Mouse (Mus musculus) small intestine, adult 2 months (tissue): ENCODE data around the gene Atf3. TPM values are rescaled to one million over a fixed set of nuclear protein-coding genes. Genes with fewer than 3 reads are reported as not detected.

ENCODE experiments used
- H3K27ac ChIP-seq: fragments of 200-500 bp; 2 replicates; pipeline ENCODE4 v1.5.1; 2012; ENCODE audit warnings: low read depth, low read length, control low read depth, inconsistent platforms; ENCODE audit not compliant: insufficient read depth
- H3K27me3 ChIP-seq: fragments of 200-500 bp; 2 replicates; pipeline ENCODE4 v1.6.1; 2012; ENCODE audit warnings: mild to moderate bottlenecking, moderate library complexity, low read length, inconsistent platforms; ENCODE audit not compliant: control insufficient read depth, insufficient read depth
- H3K36me3 ChIP-seq: fragments of 200-500 bp; 2 replicates; pipeline ENCODE4 v1.6.1; 2012; ENCODE audit warnings: mild to moderate bottlenecking, low read length, control low read depth, inconsistent platforms; ENCODE audit not compliant: control insufficient read depth, insufficient read depth
- H3K4me1 ChIP-seq: fragments of 200-500 bp; 2 replicates; pipeline ENCODE4 v1.6.1; 2012; ENCODE audit warnings: low read length, inconsistent platforms, mixed read lengths; ENCODE audit not compliant: control insufficient read depth, insufficient read depth, insufficient read length
- H3K4me3 ChIP-seq: fragments of 200-500 bp; 2 replicates; pipeline ENCODE4 v1.5.1; 2012; ENCODE audit warnings: low read depth, mild to moderate bottlenecking, control low read depth, inconsistent platforms, low read length, moderate library complexity
- CTCF ChIP-seq: fragments of 200-500 bp; IDR thresholded peaks from 2 replicates; pipeline ENCODE4 v1.5.1; 2012; ENCODE audit warnings: low read depth, mild to moderate bottlenecking, control low read depth, inconsistent platforms, low read length, moderate library complexity, mixed read lengths; ENCODE audit not compliant: insufficient replicate concordance, insufficient read length; ENCODE audit errors: extremely low read depth
- POLR2A ChIP-seq: fragments of 200-500 bp; IDR thresholded peaks from 2 replicates; pipeline ENCODE4 v1.6.1; 2012; ENCODE audit warnings: low read depth, mild to moderate bottlenecking, control low read depth, inconsistent platforms, low read length, moderate library complexity
- whole genome bisulfite sequencing: fragments of 180-500 bp; shearing (Covaris S2); methylation state at CpG from one replicate; pipeline ENCODE4 v1.1.7; 2018; 5-methylcytosine and 5-hydroxymethylcytosine counted together
- polyA plus RNA-seq: library from polyadenylated mRNA; depleted of rRNA; stranded (reverse); fragments of >200 nt; gene quantifications from 2 replicates; pipeline ENCODE4 v1.2.3, GENCODE M21; 2012

The Atf3 gene
- polyA plus RNA-seq, 1 experiment, result 41.0 TPM

DNA sequence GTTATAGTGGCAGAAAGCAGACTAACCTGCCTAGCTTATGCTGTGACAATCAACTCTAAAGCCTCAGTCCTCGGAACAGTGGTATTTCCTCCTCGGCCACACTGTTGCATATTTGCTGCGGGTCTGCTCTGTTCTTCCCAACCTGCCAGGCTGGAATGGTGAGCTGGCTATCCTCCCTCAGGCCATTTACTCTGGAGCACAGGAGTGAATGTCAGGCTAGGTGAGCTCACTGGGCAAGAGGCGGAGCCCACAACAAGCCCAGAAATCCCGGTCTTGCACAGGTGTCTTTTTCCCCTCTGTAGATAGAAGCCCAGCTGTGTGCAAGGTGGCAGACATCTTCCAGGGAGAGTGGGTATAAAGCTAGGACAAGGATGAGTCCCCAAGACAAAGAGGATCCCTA lies 13.0 kb downstream of the Atf3 start:
- Histone ChIP-seq H3K27me3 (no peaks in the 10 kb centered on the region; the same call in 1 of the 2 replicates), H3K27ac (no peak overlapping the region), H3K4me1 (0 out of 2 replicates have a peak, but pooled peaks cover 2% of the 10 kb centered on the region), H3K36me3 (no peaks in the 10 kb centered on the region), H3K4me3 (no peak overlapping the region)
- no peak for TF ChIP-seq POLR2A
- no peak for TF ChIP-seq CTCF
- WGBS, result 55% methylated on average over 5 of the region's 5 CpGs

DNA sequence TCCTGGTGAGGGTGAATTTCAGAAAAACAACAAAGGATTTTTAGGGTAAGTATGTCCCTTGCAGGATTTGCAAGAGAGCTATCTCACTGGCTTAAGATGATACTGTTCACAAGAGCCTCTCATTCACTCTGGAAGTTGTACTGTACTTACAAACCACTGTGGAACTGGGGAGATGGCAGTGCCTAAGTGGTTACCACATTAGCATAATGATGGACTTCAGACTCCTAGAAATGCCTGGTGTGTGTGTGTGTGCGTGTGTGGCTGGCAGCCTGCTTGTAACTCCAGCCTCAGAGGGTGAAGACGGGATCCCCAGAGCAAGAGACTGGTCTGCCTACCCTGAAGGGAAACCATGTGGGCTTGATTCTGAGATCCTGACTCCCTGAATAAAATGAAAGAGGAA lies 14.3 kb downstream of the Atf3 start:
- Histone ChIP-seq H3K4me1 (0 out of 2 replicates have a peak, but pooled peaks cover 2% of the 10 kb centered on the region), H3K27ac (no peak overlapping the region), H3K36me3 (no peaks in the 10 kb centered on the region), H3K4me3 (no peak overlapping the region), H3K27me3 (no peaks in the 10 kb centered on the region; the same call in 1 of the 2 replicates)
- no peak for TF ChIP-seq CTCF
- no peak for TF ChIP-seq POLR2A
- WGBS, result 36% methylated on average over 2 of the region's 2 CpGs

DNA sequence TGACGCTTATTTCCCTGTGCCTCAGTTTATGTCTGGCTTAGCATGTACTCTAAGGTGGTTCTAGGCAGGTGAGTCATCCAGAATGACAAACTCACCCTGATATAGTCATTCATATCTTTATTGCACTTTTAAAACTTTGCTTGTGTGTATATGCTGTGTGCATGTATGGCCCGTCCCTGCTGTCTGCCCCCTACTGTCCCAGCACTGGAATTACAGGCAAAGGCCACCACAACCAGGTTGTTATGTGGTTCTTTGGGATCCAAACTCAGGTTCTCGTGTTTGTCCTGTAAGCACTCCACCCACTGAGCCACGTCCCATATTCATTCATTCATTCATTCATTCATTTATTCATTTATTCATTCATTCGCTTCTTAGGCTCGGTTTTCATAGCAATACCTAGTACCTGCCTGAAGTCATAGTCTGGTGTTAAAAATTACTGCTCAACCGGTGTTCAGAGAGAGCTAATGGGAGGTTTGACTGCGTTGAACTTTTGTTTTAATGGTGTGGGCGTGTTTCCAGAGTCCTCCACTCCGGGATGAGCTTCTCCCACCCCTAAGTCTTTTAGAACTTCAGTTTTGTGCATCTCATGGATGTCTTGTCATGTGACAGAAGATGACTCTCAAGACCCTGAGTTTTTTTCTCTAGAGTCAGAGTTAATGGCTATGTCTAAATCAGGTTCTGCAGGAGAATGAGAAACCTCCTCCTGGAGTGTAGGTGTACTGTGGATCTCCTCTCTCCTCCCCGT lies 15.5 kb downstream of the Atf3 start:
- WGBS, result 88% methylated on average over 11 of the region's 11 CpGs
- Histone ChIP-seq H3K4me1 (0 out of 2 replicates have a peak, but pooled peaks cover 2% of the 10 kb centered on the region), H3K4me3 (no peak overlapping the region), H3K27ac (no peak overlapping the region), H3K27me3 (no peaks in the 10 kb centered on the region; the same call in 1 of the 2 replicates), H3K36me3 (no peaks in the 10 kb centered on the region)
- TF ChIP-seq POLR2A (no peak), CTCF (peak; percentile 35; the same call in 1 of the 2 replicates)

DNA sequence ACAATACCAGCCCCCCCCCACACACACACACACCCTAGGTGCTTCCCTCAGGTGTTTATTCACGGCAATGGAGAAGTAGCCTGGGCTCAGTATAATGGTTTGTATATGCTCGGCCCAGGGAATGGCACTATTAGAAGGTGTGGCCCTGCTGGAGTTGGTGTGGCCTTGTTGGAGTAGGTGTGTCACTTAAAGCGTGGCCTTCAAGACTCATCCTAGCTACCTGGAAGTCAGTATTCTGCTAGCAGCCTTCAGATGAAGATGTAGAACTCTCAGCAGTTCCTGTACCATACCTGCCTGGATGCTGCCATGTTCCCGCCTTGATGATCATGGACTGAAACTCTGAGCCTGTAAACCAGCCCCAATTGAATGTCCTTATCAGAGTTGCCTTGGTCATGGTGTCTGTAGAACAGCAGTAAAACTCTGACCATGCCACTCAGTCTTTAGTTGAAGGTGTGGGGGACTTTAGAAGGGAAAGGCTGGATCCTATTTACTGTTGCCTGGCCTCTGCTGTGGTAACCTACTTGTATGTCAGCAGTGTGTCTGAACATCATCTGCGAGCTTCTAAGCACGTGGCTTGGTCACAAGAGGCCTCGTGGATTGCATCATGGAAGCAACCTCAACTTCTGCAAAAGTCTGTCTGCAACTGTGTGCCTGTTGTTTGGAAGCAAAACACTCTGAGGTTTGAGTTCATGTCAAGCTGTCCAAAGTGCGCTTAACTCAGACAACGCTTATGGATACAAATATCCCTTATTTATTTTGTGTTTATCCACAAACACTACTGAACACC lies 16.8 kb downstream of the Atf3 start:
- 0 out of 2 replicates have a peak, but pooled peaks cover 2% of the 10 kb centered on the region for H3K4me1 ChIP-seq
- no peak for TF ChIP-seq CTCF
- TF ChIP-seq POLR2A, result no peak
- H3K4me3 ChIP-seq, result no peak overlapping the region
- H3K27me3 ChIP-seq, result no peaks in the 10 kb centered on the region; the same call in 1 of the 2 replicates
- no peak overlapping the region for H3K27ac ChIP-seq
- 77% methylated on average over 9 of the region's 9 CpGs for WGBS
- H3K36me3 ChIP-seq, result no peaks in the 10 kb centered on the region

DNA sequence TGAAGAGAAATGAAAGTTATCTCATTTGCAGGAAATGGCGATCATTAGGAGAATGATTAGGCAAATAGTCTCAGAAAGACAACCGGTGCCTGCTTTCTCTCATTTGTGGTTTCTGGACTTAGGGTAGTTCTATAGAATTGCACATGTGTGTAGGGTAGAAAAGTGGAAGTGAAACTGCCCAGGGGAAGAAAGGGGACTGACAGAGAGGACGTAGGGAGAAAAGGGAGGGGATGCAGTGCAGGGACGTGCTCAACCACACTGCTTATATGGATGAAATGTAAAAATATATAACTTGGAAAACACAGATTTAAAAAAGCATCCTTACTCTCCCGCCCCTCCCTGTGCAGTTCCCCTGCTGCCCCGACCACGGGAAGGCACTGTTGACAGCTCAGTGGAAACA lies 19.9 kb downstream of the Atf3 start:
- H3K4me3 ChIP-seq, result no peak overlapping the region
- TF ChIP-seq POLR2A (no peak), CTCF (no peak)
- H3K4me1 ChIP-seq, result peaks cover 11% of the 10 kb centered on the region; the same call in 1 of the 2 replicates
- no peak overlapping the region for H3K27ac ChIP-seq
- H3K27me3 ChIP-seq, result no peaks in the 10 kb centered on the region; the same call in 1 of the 2 replicates
- H3K36me3 ChIP-seq, result no peaks in the 10 kb centered on the region
- 45% methylated on average over 7 of the region's 7 CpGs for WGBS

DNA sequence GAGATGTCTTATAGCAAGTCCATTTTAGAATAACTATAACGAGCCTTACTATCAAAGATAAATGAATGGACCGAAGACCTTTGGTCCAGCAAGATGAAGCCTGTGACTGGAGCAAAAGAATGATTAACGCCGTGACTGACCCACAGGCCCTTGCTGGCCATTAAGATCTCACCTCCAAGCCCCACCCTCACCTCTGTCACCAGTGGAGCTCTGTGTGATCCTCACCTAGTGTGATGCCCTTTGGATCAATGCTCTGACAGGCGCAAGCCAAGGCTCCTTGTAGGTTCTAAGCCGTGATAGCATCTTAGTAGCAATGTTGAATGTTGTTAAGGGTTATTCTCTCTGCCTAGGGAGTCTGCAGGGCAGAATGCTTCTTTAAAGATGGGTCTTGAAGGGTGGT lies 21.8 kb downstream of the Atf3 start:
- WGBS, result 78% methylated on average over 6 of the region's 6 CpGs
- TF ChIP-seq POLR2A (no peak), CTCF (no peak)

More for the DNA sequence above, 21.8 kb downstream of the Atf3 start:
- no peaks in the 10 kb centered on the region for H3K27me3 ChIP-seq
- H3K36me3 ChIP-seq, result no peaks in the 10 kb centered on the region
- H3K4me1 ChIP-seq, result peaks cover 11% of the 10 kb centered on the region; the same call in 1 of the 2 replicates
- H3K27ac ChIP-seq, result no peak overlapping the region
- no peak overlapping the region for H3K4me3 ChIP-seq
